Comparison of ENCODE assay signal across 10 mouse cellular contexts in genomic region chr10:43694508-43694907, GRCm38 (mm10).
DNase-seq lines count a peak whose midpoint lies in the region; ATAC-seq lines count a peak whose summit lies in the region.
"Had no signal": no experiment of that assay in that cellular context is flagged by ENCODE, and none has a peak within 500 bp of the region (broad histone marks: within the 10 kb centered on the region; RNA-seq: fewer than 3 reads in every experiment).

No protein-coding gene starts in this region.

- no peak overlapping the region for H3K9ac ChIP-seq in lung, embryonic 15.5 days
- H3K9ac ChIP-seq in stomach, embryonic 16.5 days (ENCODE audit: low read length): no peak overlapping the region

- peak; percentile 20 for DNase-seq in gastrocnemius, adult 18-20 months (ENCODE audit: low spot score)
- DNase-seq in gastrocnemius, postnatal 4 days (ENCODE audit: low spot score in 2 of 2): no peak
- DNase-seq in lung, postnatal 36 days: no peak
- DNase-seq in kidney, postnatal 10 days: peak; percentile 27
- no peak for DNase-seq in testis, postnatal 14 days (ENCODE audit: low spot score)
- no peak for DNase-seq in ovary, postnatal 10 days (ENCODE audit: low spot score)
- DNase-seq: midbrain, embryonic 14.5 days had no signal

- ATAC-seq in lung, embryonic 15.5 days (ENCODE audit: borderline replicate concordance, extremely low read depth, low FRiP score, low TSS enrichment): 0 out of 2 replicates have a peak, but pooled peaks have one; percentile 23
- peak; percentile 56; the same call in 1 of the 2 replicates for ATAC-seq in stomach, embryonic 16.5 days (ENCODE audit: insufficient read depth, low FRiP score)

- H3K27me3 ChIP-seq in lung, embryonic 15.5 days: no peaks in the 10 kb centered on the region
- H3K27me3 ChIP-seq in stomach, embryonic 16.5 days (ENCODE audit: control insufficient read depth, insufficient read depth, low read length): no peaks in the 10 kb centered on the region

- no peak overlapping the region for H3K4me2 ChIP-seq in lung, embryonic 15.5 days
- no peak overlapping the region for H3K4me2 ChIP-seq in stomach, embryonic 16.5 days (ENCODE audit: low read depth, low read length)

- H3K9me3 ChIP-seq in lung, embryonic 15.5 days: no peaks in the 10 kb centered on the region
- no peaks in the 10 kb centered on the region for H3K9me3 ChIP-seq in stomach, embryonic 16.5 days (replicated peaks; ENCODE audit: control insufficient read depth, low read length)

- no peaks in the 10 kb centered on the region for H3K36me3 ChIP-seq in lung, embryonic 15.5 days
- no peaks in the 10 kb centered on the region for H3K36me3 ChIP-seq in stomach, embryonic 16.5 days (ENCODE audit: control insufficient read depth, insufficient read depth, low read length)

- H3K27ac ChIP-seq in lung, embryonic 15.5 days: no peak overlapping the region
- peak overlapping the region; percentile 66 for H3K27ac ChIP-seq in stomach, embryonic 16.5 days (ENCODE audit: low read length)

- H3K4me3 ChIP-seq in lung, embryonic 15.5 days: no peak overlapping the region
- no peak overlapping the region for H3K4me3 ChIP-seq in stomach, embryonic 16.5 days (replicated peaks; ENCODE audit: low read length)
- H3K4me3 ChIP-seq: erythroblast, embryonic 14.5 days had no signal

- 42% methylated on average over 6 of the region's 6 CpGs for WGBS in lung, embryonic 15.5 days
- WGBS in stomach, embryonic 16.5 days: 33% methylated on average over 6 of the region's 6 CpGs

- peaks cover 25% of the 10 kb centered on the region for H3K4me1 ChIP-seq in lung, embryonic 15.5 days
- H3K4me1 ChIP-seq in stomach, embryonic 16.5 days (ENCODE audit: control insufficient read depth, insufficient read depth, low read length): peaks cover 16% of the 10 kb centered on the region

Comparison
In these comparisons a context has a peak if more than half of its experiments do, and no peak if none do; other contexts are left out.
1. DNase-seq: peak in gastrocnemius, adult 18-20 months (single experiment) and kidney, postnatal 10 days (single experiment); none in gastrocnemius, postnatal 4 days (0 of 2), lung, postnatal 36 days (single experiment), testis, postnatal 14 days (single experiment) and ovary, postnatal 10 days (single experiment).